Mouse (Mus musculus) C2C12 (cell line): ENCODE measurements at regions not wholly inside any gene's neighbourhood (a gene's known extent, or its start where the extent isn't known, plus 50 kb on each side); places are given as distances from the start of the nearest gene placed in this dataset.

Experiments
- CTCF ChIP-seq: IDR thresholded peaks from one replicate; pipeline ENCODE4 v1.5.1; 2011; ENCODE audit not compliant: control insufficient read depth, insufficient read depth, insufficient read length
- MAX ChIP-seq: IDR thresholded peaks from one replicate; pipeline ENCODE4 v1.6.1; 2011; ENCODE audit warnings: mild to moderate bottlenecking, control low read depth
- USF1 ChIP-seq: IDR thresholded peaks from one replicate; pipeline ENCODE4 v1.6.1; 2011; ENCODE audit warnings: low read depth, mild to moderate bottlenecking, control low read depth, moderate library complexity

DNA sequence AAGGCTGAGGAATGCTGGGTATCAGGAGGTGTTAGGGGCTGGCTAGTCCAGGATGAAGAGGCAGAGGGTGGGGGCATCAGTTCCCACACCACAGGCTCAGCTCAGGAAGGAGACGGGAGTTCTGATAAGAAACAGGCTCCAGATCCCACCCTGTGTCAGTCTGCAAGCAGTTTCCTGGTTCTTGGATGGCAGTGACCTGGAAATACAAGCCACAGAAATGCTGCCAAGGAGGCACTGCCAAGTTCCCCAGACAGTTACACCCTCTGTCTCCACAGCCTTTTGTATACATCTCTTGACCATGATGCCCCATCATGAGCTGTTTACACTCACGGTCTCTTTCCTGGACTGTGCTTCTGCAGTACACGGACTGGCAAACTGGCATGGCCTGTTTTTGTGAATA lies 220.1 kb downstream of the Opa1 start:
- TF ChIP-seq MAX (no peak), USF1 (no peak), CTCF (no peak)
